Mouse (Mus musculus) Muller cell, postnatal 12 days (primary cell): ENCODE measurements around the gene Sytl3.
A peak's percentile ranks its signal among the peaks of the same experiment; 100 is the strongest.

Experiments used
- DNase-seq: peaks from one replicate; pipeline ENCODE4 v3.0.0-alpha.2; 2015; ENCODE audit errors: inconsistent ontology term

The Sytl3 gene

GRCm38 (mm10) chr17:6778332-6778683 lies 119.4 kb downstream of the Sytl3 start:
- peak; percentile 71 for DNase-seq

DNA sequence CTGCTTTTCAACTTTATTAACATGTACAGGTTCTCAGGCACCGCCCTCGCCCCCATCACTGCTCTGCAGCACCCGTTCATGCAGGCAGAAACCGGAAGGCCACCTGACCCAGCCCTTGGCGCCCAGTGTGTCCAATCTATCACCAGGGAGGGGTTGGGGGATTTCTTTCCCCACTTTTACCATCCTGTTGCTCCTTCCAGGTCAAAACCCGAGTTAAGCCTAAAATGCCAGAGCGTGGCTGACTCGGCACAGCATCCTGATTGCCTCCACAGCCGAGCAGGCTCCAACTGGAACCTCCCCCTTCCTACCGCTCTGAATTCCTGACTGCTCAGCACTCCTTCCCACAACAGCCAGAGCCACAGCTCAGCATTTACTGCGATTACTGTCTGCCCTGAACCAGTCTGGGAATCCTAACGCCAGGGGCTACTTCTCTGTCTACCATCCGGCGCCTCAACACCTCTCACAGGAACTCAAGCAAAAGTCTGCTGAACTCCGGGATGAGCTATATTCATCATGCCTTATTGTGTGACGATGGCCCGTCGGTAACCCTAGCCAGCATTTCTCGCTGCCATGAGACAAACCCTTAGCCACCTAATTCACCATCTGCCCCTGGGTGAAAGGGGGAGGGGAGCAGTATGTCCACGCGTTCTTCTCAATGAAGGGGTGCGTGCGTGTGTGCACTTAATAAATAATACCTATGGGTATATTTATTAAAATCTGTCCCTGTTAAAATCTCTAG lies 120.0 kb downstream of the Sytl3 start:
- DNase-seq: peak; percentile 76

DNA sequence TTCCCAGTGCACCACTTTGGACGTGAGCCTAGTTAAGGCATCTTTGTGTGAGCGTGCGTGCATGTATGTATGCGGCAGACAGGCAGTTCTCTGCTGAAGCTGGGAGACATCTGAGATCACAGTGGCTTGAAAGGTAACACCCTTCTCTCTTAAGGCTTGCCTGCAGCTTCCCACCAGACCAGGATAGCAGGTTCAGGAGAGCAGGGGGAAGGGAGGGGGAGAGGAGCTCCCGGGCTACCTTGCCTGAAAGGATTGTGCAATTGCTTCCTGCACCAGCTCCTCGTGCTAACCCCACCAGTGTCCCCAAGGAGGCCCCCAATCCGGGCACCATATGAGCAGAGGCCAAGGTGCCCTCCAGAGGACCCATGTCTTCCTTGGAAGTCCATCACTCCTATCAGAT lies 120.7 kb downstream of the Sytl3 start:
- DNase-seq: no peak

- no peak for DNase-seq
Measured at GRCm38 (mm10) chr17:6780521-6781115, 121.7 kb downstream of the Sytl3 start.

- no peak for DNase-seq
Measured at GRCm38 (mm10) chr17:6781273-6781672, 122.4 kb downstream of the Sytl3 start.

DNA sequence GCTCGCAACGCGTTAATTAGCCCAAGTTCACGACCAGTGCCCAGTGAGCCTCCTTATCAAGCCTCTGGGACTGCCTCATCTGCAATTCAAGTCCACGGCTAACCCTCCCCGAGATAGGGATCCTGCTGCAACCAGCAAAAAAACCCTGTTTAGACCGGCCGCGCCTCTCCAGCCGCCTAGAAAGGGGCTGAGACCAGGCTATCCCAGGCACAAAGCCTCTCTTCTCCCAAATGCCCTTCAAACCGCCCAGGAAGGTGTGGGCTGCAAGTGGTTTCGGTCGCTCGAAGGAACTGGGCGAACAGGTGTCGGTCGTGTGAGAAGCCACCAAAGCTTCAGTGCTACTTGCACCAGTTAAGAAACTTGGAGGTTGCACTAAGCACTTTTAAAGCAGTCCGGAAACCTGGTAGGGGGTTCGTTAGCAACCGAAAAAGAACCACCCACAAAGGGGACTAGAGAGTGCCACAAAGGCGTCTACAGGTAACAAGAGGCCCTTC lies 123.2 kb downstream of the Sytl3 start:
- DNase-seq: no peak

GRCm38 (mm10) chr17:6782611-6783005 lies 123.7 kb downstream of the Sytl3 start, which contains the start of gene Ezr:
Gene Ezr (minus strand): TSS chr17:6782784.
- peak; percentile 95 for DNase-seq

GRCm38 (mm10) chr17:6783006-6783661 lies 124.2 kb downstream of the Sytl3 start:
- peak; percentile 69 for DNase-seq

DNA sequence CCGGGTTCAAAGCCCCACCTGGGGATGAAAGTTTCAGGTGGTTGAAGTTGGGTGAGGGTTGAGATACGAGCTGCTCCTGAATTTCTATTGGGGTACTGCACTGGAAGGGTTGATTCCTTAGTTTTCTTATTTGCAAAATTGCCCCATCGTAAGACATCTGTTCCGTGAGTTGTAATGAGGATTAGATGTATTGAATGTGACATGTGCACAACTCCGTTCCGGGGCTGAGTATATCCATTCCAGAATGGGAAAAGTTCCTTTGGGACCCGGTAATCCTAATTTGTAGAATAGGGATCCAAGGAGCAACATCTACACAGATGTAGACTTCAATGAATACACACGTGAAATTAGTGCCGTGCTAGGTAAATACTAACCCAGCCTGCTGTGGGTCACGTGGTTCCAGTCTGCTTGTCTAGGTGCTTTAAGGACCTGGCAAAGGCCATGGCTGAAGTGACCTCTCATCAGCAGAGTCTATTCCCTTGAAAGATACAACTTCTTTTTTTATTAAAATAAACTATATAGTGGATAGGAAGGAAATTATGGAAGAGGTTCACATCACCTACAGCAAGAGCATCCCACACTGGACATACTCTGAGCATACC lies 125.0 kb downstream of the Sytl3 start:
- no peak for DNase-seq

- no peak for DNase-seq
Measured at GRCm38 (mm10) chr17:6787241-6787640, 128.3 kb downstream of the Sytl3 start.
